17 mouse cellular contexts compared by ENCODE assay signal in the genomic region with DNA sequence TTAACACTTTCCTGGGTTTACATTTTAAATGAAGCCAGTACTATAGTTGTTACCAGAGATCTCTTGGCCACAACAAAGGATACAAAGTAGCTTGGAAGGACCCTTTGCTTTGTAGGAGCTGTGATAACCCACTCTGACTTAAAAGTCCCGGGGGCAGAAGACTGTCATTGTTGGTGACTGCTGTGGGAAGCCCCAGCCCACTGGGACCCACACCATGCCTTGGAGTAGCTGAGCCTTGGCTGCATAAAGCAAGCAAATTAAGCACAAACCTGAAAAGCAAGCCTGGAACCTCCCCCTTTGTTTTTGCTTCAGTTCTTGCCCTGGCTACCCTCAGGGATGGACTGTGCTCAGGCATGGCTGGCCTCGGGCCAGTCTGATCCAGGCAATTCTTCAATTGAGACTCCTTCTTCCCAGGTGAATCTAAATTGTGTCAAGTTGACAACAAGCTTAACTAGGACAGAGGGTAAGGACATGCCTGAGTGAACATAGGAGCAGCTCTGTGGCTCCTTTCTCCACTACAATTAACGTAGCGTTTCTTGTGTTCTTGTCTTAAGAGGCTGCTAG. TPM values are rescaled to one million over a fixed set of nuclear protein-coding genes. Genes with fewer than 3 reads are reported as not detected.
DNase-seq lines count a peak whose midpoint lies in the region; ATAC-seq lines count a peak whose summit lies in the region.
"Had no signal": no experiment of that assay in that cellular context is flagged by ENCODE, and none has a peak within 500 bp of the region (broad histone marks: within the 10 kb centered on the region; RNA-seq: fewer than 3 reads in every experiment).

No protein-coding gene starts in this region.

- no peaks in the 10 kb centered on the region for H3K4me1 ChIP-seq in hindbrain, embryonic 16.5 days (ENCODE audit: control insufficient read depth, insufficient read depth, low read depth, low read length)
- H3K4me1 ChIP-seq in hindbrain, embryonic 14.5 days (replicated peaks; ENCODE audit: control insufficient read depth, insufficient read depth, low read length) = no peaks in the 10 kb centered on the region
- no peaks in the 10 kb centered on the region for H3K4me1 ChIP-seq in kidney, embryonic 14.5 days (ENCODE audit: control insufficient read depth, insufficient read depth, low read length)
- no peaks in the 10 kb centered on the region for H3K4me1 ChIP-seq in forebrain, embryonic 14.5 days (ENCODE audit: control insufficient read depth, insufficient read depth, low read length)
- H3K4me1 ChIP-seq: embryonic facial prominence, embryonic 15.5 days; heart, embryonic 13.5 days; limb, embryonic 10.5 days; midbrain, embryonic 10.5 days; stomach, embryonic 15.5 days had no signal

- 52% methylated on average over 4 of the region's 4 CpGs for WGBS in hindbrain, embryonic 16.5 days
- WGBS in hindbrain, embryonic 14.5 days = 54% methylated on average over 4 of the region's 4 CpGs
- WGBS in kidney, embryonic 14.5 days = 42% methylated on average over 4 of the region's 4 CpGs
- 25% methylated on average over 4 of the region's 4 CpGs for WGBS in forebrain, embryonic 14.5 days

- no peak for DNase-seq in cerebellum, postnatal 36 days
- DNase-seq in hindbrain, embryonic 14.5 days (ENCODE audit: low spot score) = no peak
- peak; percentile 34 to 59 for DNase-seq in kidney, postnatal 4 days
- DNase-seq in gastrocnemius, postnatal 25 days = no peak
- DNase-seq in forebrain, embryonic 14.5 days (ENCODE audit: low spot score) = no peak
- DNase-seq: adrenal gland, adult 8-10 months had no signal

- no peak overlapping the region for H3K4me3 ChIP-seq in hindbrain, embryonic 16.5 days (ENCODE audit: low read length)
- H3K4me3 ChIP-seq in hindbrain, embryonic 14.5 days (replicated peaks; ENCODE audit: low read length) = no peak overlapping the region
- H3K4me3 ChIP-seq in kidney, embryonic 14.5 days (ENCODE audit: low read length) = no peak overlapping the region
- no peak overlapping the region for H3K4me3 ChIP-seq in forebrain, embryonic 14.5 days (ENCODE audit: low read depth, low read length)
- H3K4me3 ChIP-seq: embryonic facial prominence, embryonic 15.5 days; heart, embryonic 13.5 days; limb, embryonic 10.5 days; midbrain, embryonic 10.5 days; stomach, embryonic 15.5 days had no signal

- H3K27me3 ChIP-seq in hindbrain, embryonic 16.5 days (replicated peaks; ENCODE audit: control insufficient read depth, insufficient read depth, low read length) = no peaks in the 10 kb centered on the region
- H3K27me3 ChIP-seq in hindbrain, embryonic 14.5 days (ENCODE audit: control insufficient read depth, insufficient read depth, low read length) = no peaks in the 10 kb centered on the region
- H3K27me3 ChIP-seq in kidney, embryonic 14.5 days (ENCODE audit: control insufficient read depth, insufficient read depth, low read length) = no peaks in the 10 kb centered on the region
- H3K27me3 ChIP-seq in forebrain, embryonic 14.5 days (replicated peaks; ENCODE audit: control insufficient read depth, insufficient read depth, low read length) = no peaks in the 10 kb centered on the region
- H3K27me3 ChIP-seq: CH12.LX; embryonic facial prominence, embryonic 15.5 days; heart, embryonic 13.5 days; stomach, embryonic 15.5 days had no signal

- H3K9me3 ChIP-seq in hindbrain, embryonic 16.5 days (ENCODE audit: control insufficient read depth, low read length) = no peaks in the 10 kb centered on the region
- no peaks in the 10 kb centered on the region for H3K9me3 ChIP-seq in hindbrain, embryonic 14.5 days (ENCODE audit: control insufficient read depth, low read length)
- no peaks in the 10 kb centered on the region for H3K9me3 ChIP-seq in kidney, embryonic 14.5 days (ENCODE audit: control insufficient read depth, low read length)
- no peaks in the 10 kb centered on the region for H3K9me3 ChIP-seq in forebrain, embryonic 14.5 days (replicated peaks; ENCODE audit: control insufficient read depth, low read length)
- H3K9me3 ChIP-seq: embryonic facial prominence, embryonic 15.5 days; heart, embryonic 13.5 days; limb, embryonic 10.5 days; midbrain, embryonic 10.5 days; stomach, embryonic 15.5 days had no signal

- H3K9ac ChIP-seq in hindbrain, embryonic 16.5 days (ENCODE audit: low read depth, low read length) = no peak overlapping the region
- H3K9ac ChIP-seq in hindbrain, embryonic 14.5 days = no peak overlapping the region
- H3K9ac ChIP-seq in kidney, embryonic 14.5 days (ENCODE audit: low read depth, low read length) = no peak overlapping the region
- no peak overlapping the region for H3K9ac ChIP-seq in forebrain, embryonic 14.5 days (ENCODE audit: low read length)
- H3K9ac ChIP-seq: embryonic facial prominence, embryonic 15.5 days; heart, embryonic 13.5 days; stomach, embryonic 15.5 days had no signal

- no peak overlapping the region for H3K27ac ChIP-seq in hindbrain, embryonic 16.5 days (ENCODE audit: low read depth, low read length)
- H3K27ac ChIP-seq in hindbrain, embryonic 14.5 days = no peak overlapping the region
- no peak overlapping the region for H3K27ac ChIP-seq in kidney, embryonic 14.5 days (ENCODE audit: low read depth, low read length)
- H3K27ac ChIP-seq in forebrain, embryonic 14.5 days (ENCODE audit: low read depth, low read length) = no peak overlapping the region
- H3K27ac ChIP-seq: embryonic facial prominence, embryonic 15.5 days; heart, embryonic 13.5 days; limb, embryonic 10.5 days; midbrain, embryonic 10.5 days; stomach, embryonic 15.5 days had no signal

- peaks cover 6% of the 10 kb centered on the region; the same call in 1 of the 2 replicates for H3K36me3 ChIP-seq in hindbrain, embryonic 16.5 days (ENCODE audit: control insufficient read depth, insufficient read depth, low read length)
- peaks cover 11% of the 10 kb centered on the region; the same call in 1 of the 2 replicates for H3K36me3 ChIP-seq in hindbrain, embryonic 14.5 days (replicated peaks; ENCODE audit: control insufficient read depth, insufficient read depth)
- no peaks in the 10 kb centered on the region; the same call in 1 of the 2 replicates for H3K36me3 ChIP-seq in kidney, embryonic 14.5 days (ENCODE audit: control insufficient read depth, insufficient read depth, low read length)
- H3K36me3 ChIP-seq in forebrain, embryonic 14.5 days (ENCODE audit: control insufficient read depth, insufficient read depth, low read length) = 0 out of 2 replicates have a peak, but pooled peaks cover 4% of the 10 kb centered on the region
- H3K36me3 ChIP-seq: limb, embryonic 10.5 days; stomach, embryonic 15.5 days had no signal

- ATAC-seq in cerebellum, adult (ENCODE audit: insufficient number of reproducible peaks, low FRiP score, low TSS enrichment) = 0 out of 2 replicates have a peak, but pooled peaks have one; percentile 24
- ATAC-seq in hindbrain, embryonic 16.5 days = peak; percentile 50
- no peak for ATAC-seq in hindbrain, embryonic 14.5 days (ENCODE audit: low FRiP score)
- peak; percentile 57; the same call in 1 of the 2 replicates for ATAC-seq in kidney, embryonic 14.5 days (ENCODE audit: low FRiP score, low TSS enrichment)
- no peak for ATAC-seq in forebrain, embryonic 14.5 days

- H3K4me2 ChIP-seq in hindbrain, embryonic 16.5 days (ENCODE audit: low read length) = no peak overlapping the region
- H3K4me2 ChIP-seq in hindbrain, embryonic 14.5 days (replicated peaks) = no peak overlapping the region
- no peak overlapping the region for H3K4me2 ChIP-seq in kidney, embryonic 14.5 days (replicated peaks; ENCODE audit: low read depth, low read length)
- no peak overlapping the region for H3K4me2 ChIP-seq in forebrain, embryonic 14.5 days (ENCODE audit: low read length)
- H3K4me2 ChIP-seq: embryonic facial prominence, embryonic 15.5 days; heart, embryonic 13.5 days; liver, embryonic 11.5 days; stomach, embryonic 15.5 days had no signal

RNA-seq across cellular contexts. Expression of gene Mfsd9, which starts 21.1 kb away (rescaled TPM):
- polyA plus RNA-seq in hindbrain, embryonic 16.5 days (2015; fragmentation: Nextera tagmentation; extraction: Ambion mirVana) = 7.6 and 9.5 TPM in 2 replicates
- 8.6 and 9.8 TPM in 2 replicates for polyA plus RNA-seq in hindbrain, embryonic 14.5 days (2014; fragmentation: Nextera tagmentation; extraction: Ambion mirVana)
- polyA plus RNA-seq in kidney, embryonic 14.5 days (2014; fragmentation: Nextera tagmentation; extraction: Ambion mirVana) = 2.4 and 4.5 TPM in 2 replicates
- under 1 TPM; 0.29 to 0.41 TPM for total RNA-seq in gastrocnemius, postnatal 25 days (2021)
- polyA plus RNA-seq in forebrain, embryonic 14.5 days (2014; fragmentation: Nextera tagmentation; extraction: Ambion mirVana) = 5.4 and 6.5 TPM in 2 replicates
- total RNA-seq: CH12.LX had no signal

RNA-seq across cellular contexts. Expression of gene Tmem182, which starts 36.0 kb away (rescaled TPM):
- polyA plus RNA-seq in hindbrain, embryonic 16.5 days (2015; fragmentation: Nextera tagmentation; extraction: Ambion mirVana) = 0.11 and 0.71 TPM in 2 replicates
- 0.09 TPM in 1 of 2 replicates, not detected in the other for polyA plus RNA-seq in hindbrain, embryonic 14.5 days (2014; fragmentation: Nextera tagmentation; extraction: Ambion mirVana)
- 0.50 TPM in 1 of 2 replicates, not detected in the other for polyA plus RNA-seq in kidney, embryonic 14.5 days (2014; fragmentation: Nextera tagmentation; extraction: Ambion mirVana)
- 100 to 1,000 TPM; 190 to 204 TPM for total RNA-seq in gastrocnemius, postnatal 25 days (2021)
- not detected in 2 replicates for polyA plus RNA-seq in forebrain, embryonic 14.5 days (2014; fragmentation: Nextera tagmentation; extraction: Ambion mirVana)
- total RNA-seq: CH12.LX had no signal
- polyA plus RNA-seq: forebrain, embryonic 11.5 days; midbrain, embryonic 10.5 days had no signal

Comparison
In these comparisons a context has a peak if more than half of its experiments do, and no peak if none do; other contexts are left out.
1. ATAC-seq: peak in cerebellum, adult (single experiment), hindbrain, embryonic 16.5 days (single experiment) and kidney, embryonic 14.5 days (single experiment); none in hindbrain, embryonic 14.5 days (single experiment) and forebrain, embryonic 14.5 days (single experiment).
2. DNase-seq: peak in kidney, postnatal 4 days (2 of 2); none in cerebellum, postnatal 36 days (0 of 2), hindbrain, embryonic 14.5 days (single experiment), gastrocnemius, postnatal 25 days (single experiment) and forebrain, embryonic 14.5 days (single experiment).